Mouse (Mus musculus) kidney, postnatal 0 days (tissue): ENCODE data around the gene Gm20479. TPM values are rescaled to one million over a fixed set of nuclear protein-coding genes. Genes with fewer than 3 reads are reported as not detected.
A peak's percentile ranks its signal among the peaks of the same experiment; 100 is the strongest.

Source experiments
- ATAC-seq: fragments of 200-750 bp; cut with Nextera tagmentation; replicated peaks from 2 replicates; pipeline ENCODE4 v1.8.0; 2017; ENCODE audit warnings: low read depth, moderate number of reproducible peaks, moderate TSS enrichment, moderate library complexity; ENCODE audit not compliant: low FRiP score
- DNase-seq: peaks from one replicate; pipeline ENCODE4 v3.0.0-alpha.2; 2016; ENCODE audit warnings: low spot score
- H3K27ac ChIP-seq: fragments of 300-500 bp; sonication (generic); 2 replicates; pipeline ENCODE4 v1.5.1; 2014; ENCODE audit warnings: mild to moderate bottlenecking
- H3K27me3 ChIP-seq: fragments of 300-500 bp; sonication (generic); 2 replicates; pipeline ENCODE4 v1.6.1; 2014; ENCODE audit warnings: low read length, mixed read lengths; ENCODE audit not compliant: insufficient read depth
- H3K36me3 ChIP-seq: fragments of 300-500 bp; sonication (generic); 2 replicates; pipeline ENCODE4 v1.6.1; 2014; ENCODE audit warnings: low read length, mixed read lengths; ENCODE audit not compliant: insufficient read depth
- H3K4me1 ChIP-seq: fragments of 300-500 bp; sonication (generic); replicated peaks from 2 replicates; pipeline ENCODE4 v1.6.1; 2014; ENCODE audit warnings: antibody characterized with exemption, low read length, mixed read lengths; ENCODE audit not compliant: insufficient read depth
- H3K4me2 ChIP-seq: fragments of 300-500 bp; sonication (generic); 2 replicates; pipeline ENCODE4 v1.6.1; 2014; ENCODE audit warnings: mild to moderate bottlenecking, low read length, moderate library complexity, mixed read lengths
- H3K4me3 ChIP-seq: fragments of 300-500 bp; sonication (generic); replicated peaks from 2 replicates; pipeline ENCODE4 v1.5.1; 2014; ENCODE audit warnings: low read depth, low read length
- H3K9ac ChIP-seq: fragments of 300-500 bp; sonication (generic); 2 replicates; pipeline ENCODE4 v1.6.1; 2014; ENCODE audit warnings: low read depth, low read length
- H3K9me3 ChIP-seq: fragments of 300-500 bp; sonication (generic); replicated peaks from 2 replicates; pipeline ENCODE4 v1.6.1; 2016; ENCODE audit warnings: low read length, inconsistent platforms, mixed read lengths
- CTCF ChIP-seq: IDR thresholded peaks from 2 replicates; pipeline ENCODE4 v1.5.1; 2016; ENCODE audit warnings: antibody characterized with exemption, low read depth, mild to moderate bottlenecking, moderate library complexity
- WGBS: fragments of 180-500 bp; shearing (Covaris S2); extraction: QIAGEN DNeasy Blood & Tissue Kit; methylation state at CpG from one replicate; pipeline ENCODE4 v1.1.7; 2014; 5-methylcytosine and 5-hydroxymethylcytosine counted together
- polyA plus RNA-seq: library from polyadenylated mRNA; unstranded; fragments of >200 nt; fragmentation: Nextera tagmentation; extraction: Ambion mirVana; gene quantifications from 2 replicates; pipeline ENCODE4 v1.2.1, GENCODE M21; 2015

The Gm20479 gene
- polyA plus RNA-seq, 1 experiment from 2014 or later: 0.57 TPM

- Histone ChIP-seq H3K4me2 (peak overlapping the region; percentile 53), H3K27ac (no peak overlapping the region), H3K4me1 (peaks cover 16% of the 10 kb centered on the region), H3K4me3 (peak overlapping the region; percentile 18; the same call in 1 of the 2 replicates), H3K9ac (peak overlapping the region; percentile 40; the same call in 1 of the 2 replicates), H3K27me3 (no peaks in the 10 kb centered on the region; the same call in 1 of the 2 replicates), H3K9me3 (no peaks in the 10 kb centered on the region), H3K36me3 (no peaks in the 10 kb centered on the region)
- DNase-seq: no peak
- ATAC-seq: no peak
- 45% methylated on average over 34 of the region's 34 CpGs for WGBS
- TF ChIP-seq CTCF: no peak
These were observed 30.9 kb downstream of the Gm20479 start for GRCm38 (mm10) chr7:27326101-27326880.

GRCm38 (mm10) chr7:27325697-27326096 lies 31.5 kb downstream of the Gm20479 start:
- 3% methylated on average over 24 of the region's 24 CpGs for WGBS
- no peaks in the 10 kb centered on the region for H3K9me3 ChIP-seq
- TF ChIP-seq CTCF: no peak
- peaks cover 16% of the 10 kb centered on the region for H3K4me1 ChIP-seq
- no peaks in the 10 kb centered on the region; the same call in 1 of the 2 replicates for H3K27me3 ChIP-seq
- peak; percentile 90 for DNase-seq
- H3K9ac ChIP-seq: peak overlapping the region; percentile 40; the same call in 1 of the 2 replicates
- H3K36me3 ChIP-seq: no peaks in the 10 kb centered on the region
- peak overlapping the region; percentile 18; the same call in 1 of the 2 replicates for H3K4me3 ChIP-seq
- ATAC-seq: peak; percentile 57
- H3K4me2 ChIP-seq: peak overlapping the region; percentile 53
- H3K27ac ChIP-seq: no peak overlapping the region

- Histone ChIP-seq H3K9ac (no peak overlapping the region), H3K4me1 (peaks cover 16% of the 10 kb centered on the region), H3K4me3 (no peak overlapping the region), H3K9me3 (no peaks in the 10 kb centered on the region), H3K36me3 (no peaks in the 10 kb centered on the region), H3K4me2 (no peak overlapping the region), H3K27me3 (no peaks in the 10 kb centered on the region; the same call in 1 of the 2 replicates), H3K27ac (no peak overlapping the region)
- no peak for ATAC-seq
- WGBS: 64% methylated on average over 18 of the region's 20 CpGs
- no peak for DNase-seq
- no peak for TF ChIP-seq CTCF
These were observed 32.3 kb downstream of the Gm20479 start for GRCm38 (mm10) chr7:27324928-27325327.

DNA sequence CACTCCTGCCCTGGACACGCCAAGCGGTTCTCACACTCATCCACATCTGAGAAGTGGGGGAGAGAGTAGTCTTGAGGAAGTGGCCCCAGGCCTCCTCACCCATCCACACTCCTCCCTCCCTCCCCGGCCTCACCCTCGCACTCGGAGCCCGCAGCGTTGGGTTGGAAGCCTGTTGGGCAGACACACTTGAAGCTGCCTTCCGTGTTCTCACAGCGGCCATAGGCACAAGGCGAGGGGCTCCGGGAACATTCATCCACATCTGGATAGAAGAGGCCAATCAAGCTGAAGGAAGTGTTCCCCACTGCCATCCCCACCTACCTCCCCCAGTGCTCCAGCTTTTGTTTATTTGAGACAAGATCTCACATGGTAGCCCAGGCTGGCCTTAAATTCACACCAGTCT lies 33.1 kb downstream of the Gm20479 start:
- WGBS: 96% methylated on average over 11 of the region's 11 CpGs
- Histone ChIP-seq H3K4me2 (no peak overlapping the region), H3K9ac (no peak overlapping the region), H3K4me3 (no peak overlapping the region), H3K27ac (no peak overlapping the region), H3K4me1 (peaks cover 11% of the 10 kb centered on the region), H3K36me3 (0 out of 2 replicates have a peak, but pooled peaks cover 2% of the 10 kb centered on the region), H3K27me3 (no peaks in the 10 kb centered on the region; the same call in 1 of the 2 replicates), H3K9me3 (no peaks in the 10 kb centered on the region)
- no peak for ATAC-seq
- TF ChIP-seq CTCF: no peak
- DNase-seq: no peak

DNA sequence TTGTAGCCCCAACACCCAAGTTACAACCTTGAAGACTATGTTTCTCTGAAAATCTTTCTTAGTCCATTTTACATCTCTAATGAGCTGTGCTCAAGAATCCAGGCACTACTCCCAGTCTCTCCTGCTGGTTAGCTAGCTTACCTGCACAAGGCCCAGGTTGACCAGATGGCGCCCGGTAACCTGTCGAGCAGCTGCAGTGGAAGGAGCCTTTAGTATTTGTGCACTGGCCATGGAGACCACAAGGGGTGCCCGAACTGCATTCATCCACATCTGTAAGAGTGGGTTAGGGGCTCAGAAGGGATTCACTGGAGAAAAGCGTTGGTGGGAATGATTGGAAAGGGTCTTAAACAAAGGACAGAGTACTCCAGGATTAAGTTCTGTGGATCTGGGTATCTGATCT lies 34.2 kb downstream of the Gm20479 start:
- H3K36me3 ChIP-seq: 0 out of 2 replicates have a peak, but pooled peaks cover 3% of the 10 kb centered on the region
- no peak overlapping the region for H3K9ac ChIP-seq
- WGBS: 94% methylated on average over 5 of the region's 5 CpGs
- no peak overlapping the region for H3K4me3 ChIP-seq
- no peak for TF ChIP-seq CTCF
- DNase-seq (no peak), ATAC-seq (no peak)
- H3K27ac ChIP-seq: no peak overlapping the region
- H3K4me1 ChIP-seq: peaks cover 11% of the 10 kb centered on the region
- no peaks in the 10 kb centered on the region for H3K27me3 ChIP-seq
- H3K9me3 ChIP-seq: no peaks in the 10 kb centered on the region
- no peak overlapping the region for H3K4me2 ChIP-seq

- 0 out of 2 replicates have a peak, but pooled peaks cover 3% of the 10 kb centered on the region for H3K36me3 ChIP-seq
- no peaks in the 10 kb centered on the region for H3K9me3 ChIP-seq
- H3K27ac ChIP-seq: no peak overlapping the region
- no peak overlapping the region for H3K4me3 ChIP-seq
- H3K9ac ChIP-seq: no peak overlapping the region
- H3K4me1 ChIP-seq: peaks cover 11% of the 10 kb centered on the region
- H3K27me3 ChIP-seq: no peaks in the 10 kb centered on the region
- TF ChIP-seq CTCF: no peak
- DNase-seq (no peak), ATAC-seq (no peak)
- H3K4me2 ChIP-seq: no peak overlapping the region
- 30% methylated on average over 13 of the region's 13 CpGs for WGBS
These were observed 34.9 kb downstream of the Gm20479 start for GRCm38 (mm10) chr7:27322291-27322690.
